Mouse (Mus musculus) stomach, embryonic 14.5 days (tissue): Measurements from ENCODE around the gene 2210407C18Rik. TPM values are rescaled to one million over a fixed set of nuclear protein-coding genes. Genes with fewer than 3 reads are reported as not detected.

ENCODE experiments used
- ATAC-seq: fragments of 200-750 bp; cut with Nextera tagmentation; 2 replicates; pipeline ENCODE4 v1.8.0; 2017; ENCODE audit warnings: low read depth, moderate TSS enrichment; ENCODE audit not compliant: insufficient number of reproducible peaks, insufficient read depth, low FRiP score
- H3K27ac ChIP-seq: fragments of 300-500 bp; sonication (generic); 2 replicates; pipeline ENCODE4 v1.5.1; 2014; ENCODE audit warnings: mild to moderate bottlenecking, low read length, moderate library complexity, mixed read lengths
- H3K27me3 ChIP-seq: fragments of 300-500 bp; sonication (generic); 2 replicates; pipeline ENCODE4 v1.6.1; 2014; ENCODE audit warnings: low read length, control low read depth, mixed read lengths; ENCODE audit not compliant: control insufficient read depth, insufficient read depth
- H3K36me3 ChIP-seq: fragments of 300-500 bp; sonication (generic); 2 replicates; pipeline ENCODE4 v1.6.1; 2014; ENCODE audit warnings: mild to moderate bottlenecking, control low read depth, low read length, moderate library complexity, mixed read lengths; ENCODE audit not compliant: control insufficient read depth, insufficient read depth
- H3K4me1 ChIP-seq: fragments of 300-500 bp; sonication (generic); 2 replicates; pipeline ENCODE4 v1.6.1; 2014; ENCODE audit warnings: low read length, control low read depth, mixed read lengths; ENCODE audit not compliant: control insufficient read depth, insufficient read depth
- H3K4me2 ChIP-seq: fragments of 300-500 bp; sonication (generic); replicated peaks from 2 replicates; pipeline ENCODE4 v1.6.1; 2014; ENCODE audit warnings: low read depth, low read length, control low read depth
- H3K4me3 ChIP-seq: fragments of 300-500 bp; sonication (generic); 2 replicates; pipeline ENCODE4 v1.5.1; 2014; ENCODE audit warnings: low read depth, low read length, control low read depth
- H3K9ac ChIP-seq: fragments of 300-500 bp; sonication (generic); replicated peaks from 2 replicates; pipeline ENCODE4 v1.6.1; 2014; ENCODE audit warnings: low read depth, mild to moderate bottlenecking, control low read depth, low read length, moderate library complexity, mixed read lengths
- H3K9me3 ChIP-seq: fragments of 300-500 bp; sonication (generic); 2 replicates; pipeline ENCODE4 v1.6.1; 2016; ENCODE audit warnings: low read depth, low read length, control low read depth; ENCODE audit not compliant: control insufficient read depth
- WGBS: fragments of 180-500 bp; shearing (Covaris S2); extraction: QIAGEN DNeasy Blood & Tissue Kit; methylation state at CpG from one replicate; pipeline ENCODE4 v1.1.7; 2014; 5-methylcytosine and 5-hydroxymethylcytosine counted together
- polyA plus RNA-seq: library from polyadenylated mRNA; unstranded; fragments of >200 nt; fragmentation: Nextera tagmentation; extraction: Ambion mirVana; gene quantifications from 2 replicates; pipeline ENCODE4 v1.2.1, GENCODE M21; 2014

The 2210407C18Rik gene
- polyA plus RNA-seq: 0.58 and 0.90 TPM in 2 replicates

GRCm38 (mm10) chr11:58615975-58616374, at the start of gene 2210407C18Rik:
2210407C18Rik (minus strand) TSS chr11:58616075.
- Histone ChIP-seq H3K9ac (no peak within 1 kb of the TSS), H3K27me3 (no peaks in the 10 kb centered on the region), H3K27ac (no peak within 1 kb of the TSS), H3K9me3 (no peaks in the 10 kb centered on the region), H3K4me3 (no peak within 1 kb of the TSS), H3K4me2 (no peak within 1 kb of the TSS), H3K36me3 (no peaks in the 10 kb centered on the region), H3K4me1 (no peaks in the 10 kb centered on the region)
- ATAC-seq: no peak
- WGBS: 86% methylated on average over 4 of the region's 4 CpGs

- Histone ChIP-seq H3K27ac (no peak within 1 kb of the TSS), H3K27me3 (no peaks in the 10 kb centered on the region), H3K9ac (no peak within 1 kb of the TSS), H3K4me1 (no peaks in the 10 kb centered on the region), H3K4me3 (no peak within 1 kb of the TSS), H3K36me3 (no peaks in the 10 kb centered on the region), H3K9me3 (no peaks in the 10 kb centered on the region), H3K4me2 (no peak within 1 kb of the TSS)
- no peak for ATAC-seq
- WGBS: 91% methylated on average over 4 of the region's 4 CpGs
Observed at GRCm38 (mm10) chr11:58658596-58658995, 42.7 kb upstream of the 2210407C18Rik start, which contains the start of gene Olfr322. Olfr322 (plus strand) TSS chr11:58658782.

GRCm38 (mm10) chr11:58655151-58655550, 39.3 kb upstream of the 2210407C18Rik start:
- H3K4me1 ChIP-seq: no peaks in the 10 kb centered on the region
- WGBS: 82% methylated on average over 3 of the region's 3 CpGs
- no peaks in the 10 kb centered on the region for H3K9me3 ChIP-seq
- ATAC-seq: no peak
- H3K27ac ChIP-seq: no peak overlapping the region
- no peaks in the 10 kb centered on the region for H3K27me3 ChIP-seq
- H3K4me3 ChIP-seq: no peak overlapping the region
- H3K36me3 ChIP-seq: no peaks in the 10 kb centered on the region
- no peak overlapping the region for H3K4me2 ChIP-seq
- no peak overlapping the region for H3K9ac ChIP-seq

GRCm38 (mm10) chr11:58643350-58643749, 27.5 kb upstream of the 2210407C18Rik start:
- Histone ChIP-seq H3K9ac (no peak overlapping the region), H3K4me2 (no peak overlapping the region), H3K9me3 (no peaks in the 10 kb centered on the region), H3K27ac (no peak overlapping the region), H3K4me3 (no peak overlapping the region), H3K4me1 (peaks cover 4% of the 10 kb centered on the region; the same call in 1 of the 2 replicates), H3K36me3 (no peaks in the 10 kb centered on the region), H3K27me3 (no peaks in the 10 kb centered on the region)
- ATAC-seq: no peak
- WGBS: 33% methylated on average over 6 of the region's 6 CpGs

GRCm38 (mm10) chr11:58641638-58642358, 25.9 kb upstream of the 2210407C18Rik start:
- H3K27me3 ChIP-seq: no peaks in the 10 kb centered on the region
- no peak overlapping the region for H3K4me3 ChIP-seq
- H3K9me3 ChIP-seq: no peaks in the 10 kb centered on the region
- no peak overlapping the region for H3K9ac ChIP-seq
- no peak overlapping the region for H3K27ac ChIP-seq
- H3K36me3 ChIP-seq: no peaks in the 10 kb centered on the region
- peaks cover 4% of the 10 kb centered on the region; the same call in 1 of the 2 replicates for H3K4me1 ChIP-seq
- ATAC-seq: peak; percentile 89; the same call in 1 of the 2 replicates
- no peak overlapping the region for H3K4me2 ChIP-seq
- WGBS: 84% methylated on average over 13 of the region's 13 CpGs

GRCm38 (mm10) chr11:58641057-58641456, 25.2 kb upstream of the 2210407C18Rik start:
- H3K4me1 ChIP-seq: peaks cover 4% of the 10 kb centered on the region; the same call in 1 of the 2 replicates
- H3K4me3 ChIP-seq: no peak overlapping the region
- 36% methylated on average over 14 of the region's 14 CpGs for WGBS
- no peak overlapping the region for H3K9ac ChIP-seq
- peak overlapping the region; percentile 64 for H3K4me2 ChIP-seq
- H3K9me3 ChIP-seq: no peaks in the 10 kb centered on the region
- H3K36me3 ChIP-seq: no peaks in the 10 kb centered on the region
- no peak for ATAC-seq
- H3K27ac ChIP-seq: no peak overlapping the region
- no peaks in the 10 kb centered on the region for H3K27me3 ChIP-seq

GRCm38 (mm10) chr11:58640272-58640867, 24.5 kb upstream of the 2210407C18Rik start, which contains the start of gene Trim58:
Trim58 (plus strand) TSS chr11:58640465.
- Histone ChIP-seq H3K27ac (no peak within 1 kb of the TSS; the same call in 1 of the 2 replicates), H3K4me3 (peak within 1 kb of the TSS; percentile 25), H3K36me3 (no peaks in the 10 kb centered on the region), H3K9me3 (no peaks in the 10 kb centered on the region), H3K4me2 (peak within 1 kb of the TSS; percentile 64), H3K4me1 (peaks cover 4% of the 10 kb centered on the region; the same call in 1 of the 2 replicates), H3K27me3 (no peaks in the 10 kb centered on the region), H3K9ac (no peak within 1 kb of the TSS; the same call in 1 of the 2 replicates)
- WGBS: 4% methylated on average over 34 of the region's 34 CpGs
- ATAC-seq: no peak

- Histone ChIP-seq H3K27ac (no peak overlapping the region), H3K4me2 (no peak overlapping the region), H3K27me3 (no peaks in the 10 kb centered on the region), H3K36me3 (no peaks in the 10 kb centered on the region), H3K4me1 (peaks cover 4% of the 10 kb centered on the region; the same call in 1 of the 2 replicates), H3K4me3 (no peak overlapping the region), H3K9me3 (no peaks in the 10 kb centered on the region), H3K9ac (no peak overlapping the region)
- 44% methylated on average over 7 of the region's 7 CpGs for WGBS
- ATAC-seq: no peak
Observed at GRCm38 (mm10) chr11:58638176-58638701, 22.4 kb upstream of the 2210407C18Rik start.
